Mouse (Mus musculus) MEL (cell line): ENCODE results near the gene Hoxb1. TPM values are rescaled to one million over a fixed set of nuclear protein-coding genes. Genes with fewer than 3 reads are reported as not detected.

Experiments used
- DNase-seq: peaks from one replicate; pipeline ENCODE4 v3.0.0; 2011; ENCODE audit warnings: low read depth, low spot score
- H3K27ac ChIP-seq: 2 replicates; pipeline ENCODE4 v1.5.1; 2012; ENCODE audit warnings: low read depth, mild to moderate bottlenecking, control low read depth, low read length, moderate library complexity; ENCODE audit not compliant: control insufficient read depth
- H3K27me3 ChIP-seq, 2 experiments: fragments of 150-350 bp in 1 of 2; sonication (generic) in 1 of 2; 2 replicates each; pipeline ENCODE4 v1.6.1; 2012; ENCODE audit warnings: low read length in 2 of 2, mild to moderate bottlenecking in 2 of 2, improper control_type of control experiment in 1 of 2, moderate library complexity in 1 of 2; ENCODE audit not compliant: insufficient read depth in 2 of 2, control insufficient read depth in 1 of 2
- H3K36me3 ChIP-seq, 2 experiments: 2 replicates each; pipeline ENCODE4 v1.6.1; 2012 to 2014; ENCODE audit warnings: low read length in 2 of 2, improper control_type of control experiment in 1 of 2, inconsistent platforms in 1 of 2, mild to moderate bottlenecking in 1 of 2; ENCODE audit not compliant: insufficient read depth in 2 of 2, control insufficient read depth in 1 of 2
- H3K4me1 ChIP-seq, 2 experiments: fragments of 150-350 bp in 1 of 2; sonication (generic) in 1 of 2; 2 replicates each; pipeline ENCODE4 v1.6.1; 2012; ENCODE audit warnings: low read length in 2 of 2, improper control_type of control experiment in 1 of 2, mild to moderate bottlenecking in 1 of 2; ENCODE audit not compliant: insufficient read depth in 2 of 2, control insufficient read depth in 1 of 2
- H3K4me3 ChIP-seq, 2 experiments: fragments of 150-350 bp in 1 of 2; sonication (generic) in 1 of 2; 2 replicates each; pipeline ENCODE4 v1.5.1; 2012; ENCODE audit warnings: low read depth in 2 of 2, low read length in 2 of 2, mild to moderate bottlenecking in 2 of 2, moderate library complexity in 2 of 2, control low read depth in 1 of 2, improper control_type of control experiment in 1 of 2; ENCODE audit not compliant: control insufficient read depth in 1 of 2, insufficient read depth in 1 of 2
- H3K79me2 ChIP-seq: 2 replicates; pipeline ENCODE4 v1.6.1; 2012; ENCODE audit warnings: mild to moderate bottlenecking, low read length, moderate library complexity; ENCODE audit not compliant: control insufficient read depth, poor library complexity, insufficient read depth
- H3K9ac ChIP-seq: 2 replicates; pipeline ENCODE4 v1.6.1; 2012; ENCODE audit warnings: low read depth, mild to moderate bottlenecking, control low read depth, low read length, moderate library complexity; ENCODE audit not compliant: control insufficient read depth, poor library complexity, severe bottlenecking
- H3K9me3 ChIP-seq: fragments of 150-350 bp; sonication (generic); replicated peaks from 2 replicates; pipeline ENCODE4 v1.6.1; 2012; ENCODE audit warnings: mild to moderate bottlenecking, low read length, improper control_type of control experiment, moderate library complexity; ENCODE audit not compliant: insufficient read depth
- BHLHE40 ChIP-seq: IDR thresholded peaks from 2 replicates; pipeline ENCODE4 v1.6.1; 2012; ENCODE audit warnings: low read depth, mild to moderate bottlenecking, inconsistent platforms, low read length, improper control_type of control experiment, borderline replicate concordance
- CHD2 ChIP-seq: IDR thresholded peaks from 2 replicates; pipeline ENCODE4 v1.6.1; 2011; ENCODE audit warnings: low read length, improper control_type of control experiment
- CTCF ChIP-seq, 3 experiments: IDR thresholded peaks in 2 of 3; conservative IDR thresholded peaks in 1 of 3; 2 replicates each; pipeline ENCODE4 v1.5.1; 2011 to 2012; ENCODE audit warnings: low read length in 3 of 3, low read depth in 2 of 3, mild to moderate bottlenecking in 2 of 3, improper control_type of control experiment in 1 of 3, inconsistent platforms in 1 of 3, mixed read lengths in 1 of 3, moderate library complexity in 1 of 3; ENCODE audit not compliant: control insufficient read depth in 1 of 3, insufficient read depth in 1 of 3, poor library complexity in 1 of 3, severe bottlenecking in 1 of 3
- E2F4 ChIP-seq: IDR thresholded peaks from 2 replicates; pipeline ENCODE4 v1.6.1; 2011; ENCODE audit warnings: low read depth, low read length, improper control_type of control experiment, borderline replicate concordance
- EP300 ChIP-seq, 2 experiments: IDR thresholded peaks; 2 replicates each; pipeline ENCODE4 v1.6.1; 2011; ENCODE audit warnings: improper control_type of control experiment in 2 of 2, low read length in 2 of 2, low read depth in 1 of 2, mild to moderate bottlenecking in 1 of 2
- GABPA ChIP-seq: IDR thresholded peaks from 2 replicates; pipeline ENCODE4 v1.6.1; 2012; ENCODE audit warnings: low read depth, mild to moderate bottlenecking, inconsistent platforms, low read length, improper control_type of control experiment, moderate library complexity
- GATA1 ChIP-seq: IDR thresholded peaks from 2 replicates; pipeline ENCODE4 v1.6.1; 2011; ENCODE audit warnings: low read depth, low read length, improper control_type of control experiment
- KAT2A ChIP-seq: conservative IDR thresholded peaks from 2 replicates; pipeline ENCODE4 v1.6.1; 2012; ENCODE audit warnings: low read depth, low read length, improper control_type of control experiment, inconsistent platforms
- MAFK ChIP-seq: IDR thresholded peaks from 2 replicates; pipeline ENCODE4 v1.6.1; 2011; ENCODE audit warnings: low read depth, mild to moderate bottlenecking, low read length, improper control_type of control experiment, borderline replicate concordance
- MAX ChIP-seq: IDR thresholded peaks from 2 replicates; pipeline ENCODE4 v1.6.1; 2011; ENCODE audit warnings: low read length, improper control_type of control experiment
- MXI1 ChIP-seq: IDR thresholded peaks from 2 replicates; pipeline ENCODE4 v1.6.1; 2011; ENCODE audit warnings: mild to moderate bottlenecking, low read depth, low read length, improper control_type of control experiment
- MYC ChIP-seq: IDR thresholded peaks from 2 replicates; pipeline ENCODE4 v1.6.1; 2011; ENCODE audit warnings: low read depth, mild to moderate bottlenecking, low read length, improper control_type of control experiment, moderate library complexity
- NELFE ChIP-seq: IDR thresholded peaks from 2 replicates; pipeline ENCODE4 v1.6.1; 2011; ENCODE audit warnings: low read depth, low read length, improper control_type of control experiment
- NRF1 ChIP-seq: IDR thresholded peaks from 2 replicates; pipeline ENCODE4 v1.6.1; 2014; ENCODE audit warnings: low read depth, mild to moderate bottlenecking, inconsistent platforms, low read length, improper control_type of control experiment, moderate library complexity; ENCODE audit not compliant: poor library complexity, insufficient read depth, severe bottlenecking
- POLR2A ChIP-seq, 2 experiments: IDR thresholded peaks; 2 replicates each; pipeline ENCODE4 v1.6.1; 2011 to 2012; ENCODE audit warnings: low read length in 2 of 2, mild to moderate bottlenecking in 2 of 2, control low read depth in 1 of 2, improper control_type of control experiment in 1 of 2, low read depth in 1 of 2, moderate library complexity in 1 of 2; ENCODE audit not compliant: control insufficient read depth in 1 of 2, insufficient read depth in 1 of 2, poor library complexity in 1 of 2
- POLR2AphosphoS2 ChIP-seq: IDR thresholded peaks from 2 replicates; pipeline ENCODE4 v1.6.1; 2011; ENCODE audit warnings: low read length, improper control_type of control experiment
- POLR2AphosphoS5 ChIP-seq: IDR thresholded peaks from 2 replicates; pipeline ENCODE4 v1.6.1; 2012; ENCODE audit warnings: low read depth, borderline replicate concordance, mild to moderate bottlenecking, inconsistent platforms, low read length, moderate library complexity, mixed read lengths
- RAD21 ChIP-seq: IDR thresholded peaks from 2 replicates; pipeline ENCODE4 v1.6.1; 2011; ENCODE audit warnings: mild to moderate bottlenecking, low read depth, low read length, improper control_type of control experiment
- RCOR1 ChIP-seq: IDR thresholded peaks from 2 replicates; pipeline ENCODE4 v1.6.1; 2012; ENCODE audit warnings: low read depth, mild to moderate bottlenecking, inconsistent platforms, low read length, improper control_type of control experiment
- SIN3A ChIP-seq: IDR thresholded peaks from 2 replicates; pipeline ENCODE4 v1.6.1; 2012; ENCODE audit warnings: low read length, improper control_type of control experiment, inconsistent platforms
- SMC3 ChIP-seq: IDR thresholded peaks from 2 replicates; pipeline ENCODE4 v1.6.1; 2011; ENCODE audit warnings: low read depth, low read length, improper control_type of control experiment
- TAL1 ChIP-seq: IDR thresholded peaks from 2 replicates; pipeline ENCODE4 v1.6.1; 2012; ENCODE audit warnings: mild to moderate bottlenecking, inconsistent platforms, low read length, moderate library complexity, mixed read lengths
- UBTF ChIP-seq: IDR thresholded peaks from 2 replicates; pipeline ENCODE4 v1.6.1; 2012; ENCODE audit warnings: low read depth, mild to moderate bottlenecking, inconsistent platforms, low read length, improper control_type of control experiment, moderate library complexity, borderline replicate concordance; ENCODE audit not compliant: insufficient read depth
- USF1 ChIP-seq: IDR thresholded peaks from 2 replicates; pipeline ENCODE4 v1.6.1; 2014; ENCODE audit warnings: low read depth, mild to moderate bottlenecking, inconsistent platforms, low read length, improper control_type of control experiment, moderate library complexity
- USF2 ChIP-seq, 2 experiments: IDR thresholded peaks; 2 replicates each; pipeline ENCODE4 v1.6.1; 2011 to 2012; ENCODE audit warnings: improper control_type of control experiment in 2 of 2, low read length in 2 of 2, borderline replicate concordance in 1 of 2, inconsistent platforms in 1 of 2, low read depth in 1 of 2, mild to moderate bottlenecking in 1 of 2; ENCODE audit not compliant: insufficient read depth in 1 of 2
- ZC3H11A ChIP-seq: IDR thresholded peaks from 2 replicates; pipeline ENCODE4 v1.6.1; 2012; ENCODE audit warnings: low read depth, mild to moderate bottlenecking, inconsistent platforms, low read length, improper control_type of control experiment
- ZMIZ1 ChIP-seq: IDR thresholded peaks from 2 replicates; pipeline ENCODE4 v1.6.1; 2012; ENCODE audit warnings: low read depth, mild to moderate bottlenecking, inconsistent platforms, low read length, improper control_type of control experiment, moderate library complexity
- polyA plus RNA-seq, 2 experiments: library from polyadenylated mRNA; stranded (reverse) in 1 of 2; unstranded in 1 of 2; fragments of >175 nt in 1 of 2; fragments of >200 nt in 1 of 2; gene quantifications; 2 replicates each; pipeline versions ENCODE4 v1.2.1 to v1.2.4; 2012; ENCODE audit warnings: low replicate concordance in 2 of 2, low read depth in 1 of 2; ENCODE audit not compliant: insufficient read length in 2 of 2, insufficient read depth in 1 of 2, missing spikeins in 1 of 2
- total RNA-seq: library from RNA; depleted of rRNA; stranded (reverse); fragments of 300-350 nt; gene quantifications from 2 replicates; pipeline ENCODE4 v1.2.3, GENCODE M21; 2012

Gene Hoxb1
- total and polyA plus RNA-seq, 3 experiments: not detected

GRCm38 (mm10) chr11:96366092-96367041, 815 bp downstream of the Hoxb1 start:
- Histone ChIP-seq H3K27ac (no peak overlapping the region), H3K79me2 (no peaks in the 10 kb centered on the region), H3K9ac (no peak overlapping the region), H3K27me3 (peaks cover 2 to 9% of the 10 kb centered on the region in 2 experiments; a peak in 3 of 4 replicates), H3K4me1 (no peaks in the 10 kb centered on the region), H3K36me3 (no peaks in the 10 kb centered on the region), H3K4me3 (no peak overlapping the region), H3K9me3 (no peaks in the 10 kb centered on the region)
- DNase-seq: no peak
- TF ChIP-seq RAD21 (no peak), SMC3 (no peak), USF1 (no peak), KAT2A (no peak), SIN3A (no peak), CHD2 (no peak), MYC (no peak), ZC3H11A (no peak), UBTF (no peak), BHLHE40 (no peak), EP300 (IDR thresholded peaks at IDR 0.05; ENCODE audit: low read depth in 1 of 2, low read length in 2 of 2) (no peak), TAL1 (no peak), GABPA (no peak), E2F4 (no peak), MAX (no peak), POLR2AphosphoS5 (no peak), POLR2A (IDR thresholded peaks at IDR 0.05; ENCODE audit: control insufficient read depth in 1 of 2, insufficient read depth in 1 of 2, low read depth in 1 of 2, low read length in 2 of 2, poor library complexity in 1 of 2) (no peak)

- no peaks in the 10 kb centered on the region for H3K9me3 ChIP-seq
- H3K36me3 ChIP-seq: no peaks in the 10 kb centered on the region
- no peak for DNase-seq
- no peak overlapping the region for H3K27ac ChIP-seq
- no peak overlapping the region for H3K9ac ChIP-seq
- no peaks in the 10 kb centered on the region for H3K79me2 ChIP-seq
- no peaks in the 10 kb centered on the region for H3K4me1 ChIP-seq
- TF ChIP-seq USF2 (IDR thresholded peaks at IDR 0.05; ENCODE audit: borderline replicate concordance in 1 of 2, insufficient read depth in 1 of 2, low read depth in 1 of 2, low read length in 2 of 2): no peak
- no peak for TF ChIP-seq MXI1
- no peak for TF ChIP-seq MAFK
- no peak for TF ChIP-seq SMC3
- no peak for TF ChIP-seq USF1
- no peak for TF ChIP-seq RCOR1
- TF ChIP-seq CTCF (IDR thresholded peaks at IDR 0.05 in 2 of 3, conservative IDR thresholded peaks at IDR 0.05 in 1 of 3; ENCODE audit: control insufficient read depth in 1 of 3, insufficient read depth in 1 of 3, low read depth in 2 of 3, low read length in 3 of 3, poor library complexity in 1 of 3, severe bottlenecking in 1 of 3): no peak
- no peak for TF ChIP-seq GATA1
- TF ChIP-seq ZMIZ1: no peak
- no peak for TF ChIP-seq ZC3H11A
- TF ChIP-seq NRF1: no peak
- TF ChIP-seq E2F4: no peak
- TF ChIP-seq TAL1: no peak
- no peak for TF ChIP-seq BHLHE40
- TF ChIP-seq NELFE: no peak
- TF ChIP-seq POLR2AphosphoS2: no peak
- TF ChIP-seq SIN3A: no peak
- H3K4me3 ChIP-seq: no peak overlapping the region
- H3K27me3 ChIP-seq: peaks cover 0 to 6% of the 10 kb centered on the region in 2 experiments; a peak in 2 of 4 replicates
These were observed 1.6 kb downstream of the Hoxb1 start for GRCm38 (mm10) chr11:96367141-96367540.
